Mouse (Mus musculus): ENCODE data around the gene Olfr203. TPM values are rescaled to one million over a fixed set of nuclear protein-coding genes. Genes with fewer than 3 reads are reported as not detected.

The Olfr203 gene
- polyA plus RNA-seq, 1 experiment from 2014 or later: not detected

Other genes with a start within 250 kb of the Olfr203 start
- gene Olfr190, start 220.9 kb upstream of the Olfr203 start, polyA plus RNA-seq (2016; fragmentation: Nextera tagmentation; extraction: Ambion mirVana): not detected in 2 replicates
- gene Olfr191, start 209.1 kb upstream of the Olfr203 start, polyA plus RNA-seq (2016; fragmentation: Nextera tagmentation; extraction: Ambion mirVana): not detected in 2 replicates
- not detected in 2 replicates for gene Olfr193, start 187.0 kb upstream of the Olfr203 start, polyA plus RNA-seq (2016; fragmentation: Nextera tagmentation; extraction: Ambion mirVana)
- not detected in 2 replicates for gene Olfr194, start 177.8 kb upstream of the Olfr203 start, polyA plus RNA-seq (2016; fragmentation: Nextera tagmentation; extraction: Ambion mirVana)
- gene Olfr195, start 151.8 kb upstream of the Olfr203 start, polyA plus RNA-seq (2016; fragmentation: Nextera tagmentation; extraction: Ambion mirVana): not detected in 2 replicates
- not detected in 2 replicates for gene Olfr196, start 128.4 kb upstream of the Olfr203 start, polyA plus RNA-seq (2016; fragmentation: Nextera tagmentation; extraction: Ambion mirVana)
- gene Olfr198, start 95.3 kb upstream of the Olfr203 start, polyA plus RNA-seq (2016; fragmentation: Nextera tagmentation; extraction: Ambion mirVana): not detected in 2 replicates
- not detected in 2 replicates for gene Olfr199, start 79.1 kb upstream of the Olfr203 start, polyA plus RNA-seq (2016; fragmentation: Nextera tagmentation; extraction: Ambion mirVana)
- gene Olfr201, start 26.2 kb upstream of the Olfr203 start, polyA plus RNA-seq (2016; fragmentation: Nextera tagmentation; extraction: Ambion mirVana): 0.08 and 0.13 TPM in 2 replicates
- not detected in 2 replicates for gene Olfr202, start 12.1 kb upstream of the Olfr203 start, polyA plus RNA-seq (2016; fragmentation: Nextera tagmentation; extraction: Ambion mirVana)
- gene Olfr204, start 19.4 kb downstream of the Olfr203 start, polyA plus RNA-seq (2016; fragmentation: Nextera tagmentation; extraction: Ambion mirVana): not detected in 2 replicates
- not detected in 2 replicates for gene Olfr205, start 32.3 kb downstream of the Olfr203 start, polyA plus RNA-seq (2016; fragmentation: Nextera tagmentation; extraction: Ambion mirVana)
- not detected in 2 replicates for gene Olfr206, start 50.4 kb downstream of the Olfr203 start, polyA plus RNA-seq (2016; fragmentation: Nextera tagmentation; extraction: Ambion mirVana)
- not detected in 2 replicates for gene Olfr209, start 65.1 kb downstream of the Olfr203 start, polyA plus RNA-seq (2016; fragmentation: Nextera tagmentation; extraction: Ambion mirVana)
- gene Gabrr3, start 108.5 kb downstream of the Olfr203 start, polyA plus RNA-seq (2016; fragmentation: Nextera tagmentation; extraction: Ambion mirVana): not detected in 2 replicates
- gene Riox2, start 172.9 kb downstream of the Olfr203 start, polyA plus RNA-seq (2016; fragmentation: Nextera tagmentation; extraction: Ambion mirVana): 28.8 and 29.7 TPM in 2 replicates